Mouse (Mus musculus): ENCODE data around the gene Echs1.

- TF ChIP-seq CTCF (IDR thresholded peaks at IDR 0.05; ENCODE audit: low read depth, low read length): no peak
- TF ChIP-seq EP300 (IDR thresholded peaks at IDR 0.05; ENCODE audit: insufficient read depth, low read depth, low read length): no peak
Measured at GRCm38 (mm10) chr7:140126934-140127333, 10.7 kb upstream of the Echs1 start.

Data from ES-Bruce4 (cell line).